Mouse (Mus musculus) heart, adult 2 months (tissue): ENCODE results near the gene Shh. TPM values are rescaled to one million over a fixed set of nuclear protein-coding genes. Genes with fewer than 3 reads are reported as not detected.

ENCODE experiments used
- DNase-seq, 2 experiments: peaks; one replicate each; pipeline ENCODE4 v3.0.0; 2021
- H3K27ac ChIP-seq: fragments of 200-600 bp; 2 replicates; pipeline ENCODE4 v1.8.1; 2022
- H3K27me3 ChIP-seq: fragments of 200-500 bp; 2 replicates; pipeline ENCODE4 v1.6.1; 2012; ENCODE audit warnings: mild to moderate bottlenecking, low read length, inconsistent platforms, mixed read lengths; ENCODE audit not compliant: control insufficient read depth, insufficient read depth
- H3K36me3 ChIP-seq: fragments of 200-500 bp; 2 replicates; pipeline ENCODE4 v1.6.1; 2012; ENCODE audit warnings: low read length, inconsistent platforms; ENCODE audit not compliant: control insufficient read depth, insufficient read depth
- H3K4me1 ChIP-seq: fragments of 200-500 bp; 2 replicates; pipeline ENCODE4 v1.6.1; 2011; ENCODE audit warnings: low read length; ENCODE audit not compliant: control insufficient read depth, insufficient read depth
- H3K4me3 ChIP-seq: fragments of 200-600 bp; 2 replicates; pipeline ENCODE4 v1.8.1; 2022
- H3K79me2 ChIP-seq: fragments of 200-500 bp; replicated peaks from 2 replicates; pipeline ENCODE4 v1.6.1; 2012; ENCODE audit warnings: mild to moderate bottlenecking, inconsistent platforms, low read length, moderate library complexity, mixed read lengths; ENCODE audit not compliant: control insufficient read depth, insufficient read depth
- H3K9ac ChIP-seq: fragments of 200-500 bp; 2 replicates; pipeline ENCODE4 v1.6.1; 2012; ENCODE audit warnings: low read depth, mild to moderate bottlenecking, control low read depth, inconsistent platforms, low read length, mixed read lengths
- CTCF ChIP-seq: fragments of 200-600 bp; IDR thresholded peaks from 2 replicates; pipeline ENCODE4 v1.8.1; 2022; ENCODE audit warnings: antibody characterized with exemption, mild to moderate bottlenecking, moderate library complexity
- EP300 ChIP-seq: fragments of 200-500 bp; IDR thresholded peaks from 2 replicates; pipeline ENCODE4 v1.6.1; 2011; ENCODE audit warnings: low read depth, low read length, control low read depth; ENCODE audit not compliant: insufficient read depth
- POLR2A ChIP-seq: fragments of 200-500 bp; IDR thresholded peaks from 2 replicates; pipeline ENCODE4 v1.6.1; 2011; ENCODE audit warnings: mild to moderate bottlenecking, low read depth, low read length, control low read depth; ENCODE audit not compliant: insufficient read depth
- WGBS: fragments of 180-500 bp; shearing (Covaris S2); methylation state at CpG from one replicate; pipeline ENCODE4 v1.1.7; 2018; 5-methylcytosine and 5-hydroxymethylcytosine counted together
- intact Hi-C: fragments of 180-260 bp; cut with DNase I; formaldehyde crosslinking; loops from one replicate; pipeline ENCODE4 v1.15.1; 2025
- polyA plus RNA-seq: library from polyadenylated mRNA; depleted of rRNA; stranded (reverse); fragments of >200 nt; gene quantifications from 2 replicates; pipeline ENCODE4 v1.2.3, GENCODE M21; 2012
- total RNA-seq, 2 experiments: library from RNA; stranded (reverse); gene quantifications; 2 replicates each; pipeline ENCODE4 v1.2.3; 2021

Gene Shh
- total and polyA plus RNA-seq, 3 experiments, result not detected

GRCm38 (mm10) chr5:28460556-28461350, 6.3 kb downstream of the Shh start:
- Histone ChIP-seq H3K4me3 (no peak overlapping the region), H3K9ac (no peak overlapping the region), H3K27ac (no peak overlapping the region), H3K4me1 (no peaks in the 10 kb centered on the region), H3K36me3 (no peaks in the 10 kb centered on the region), H3K79me2 (no peaks in the 10 kb centered on the region), H3K27me3 (peaks cover 33% of the 10 kb centered on the region)
- TF ChIP-seq CTCF (no peak), EP300 (no peak), POLR2A (no peak)
- DNase-seq, result no peak
- 1% methylated on average over 17 of the region's 17 CpGs for WGBS
- intact Hi-C loops, result no loop called here

GRCm38 (mm10) chr5:28459456-28460225, 7.4 kb downstream of the Shh start:
- Histone ChIP-seq H3K4me3 (no peak overlapping the region), H3K9ac (no peak overlapping the region), H3K27ac (no peak overlapping the region), H3K79me2 (no peaks in the 10 kb centered on the region), H3K36me3 (no peaks in the 10 kb centered on the region), H3K4me1 (no peaks in the 10 kb centered on the region), H3K27me3 (peaks cover 32% of the 10 kb centered on the region)
- intact Hi-C loops, result loop anchor here (10.0 kb wide), 1 partner anchor 875 kb away; no protein-coding TSS in a partner anchor
- WGBS, result 3% methylated on average over 41 of the region's 41 CpGs
- DNase-seq, result no peak
- TF ChIP-seq CTCF (no peak), EP300 (no peak), POLR2A (no peak)

- Histone ChIP-seq H3K36me3 (no peaks in the 10 kb centered on the region), H3K79me2 (no peaks in the 10 kb centered on the region), H3K4me3 (no peak overlapping the region), H3K4me1 (no peaks in the 10 kb centered on the region), H3K9ac (no peak overlapping the region), H3K27ac (no peak overlapping the region), H3K27me3 (peaks cover 28% of the 10 kb centered on the region)
- DNase-seq, result no peak
- WGBS, result 1% methylated on average over 27 of the region's 27 CpGs
- TF ChIP-seq CTCF (no peak), EP300 (no peak), POLR2A (no peak)
- intact Hi-C loops, result loop anchor here (10.0 kb wide), 1 partner anchor 876 kb away; no protein-coding TSS in a partner anchor
These were observed 8.2 kb downstream of the Shh start for GRCm38 (mm10) chr5:28458821-28459240.

- Histone ChIP-seq H3K9ac (no peak overlapping the region), H3K4me3 (no peak overlapping the region), H3K36me3 (no peaks in the 10 kb centered on the region), H3K27ac (no peak overlapping the region), H3K4me1 (no peaks in the 10 kb centered on the region), H3K79me2 (no peaks in the 10 kb centered on the region), H3K27me3 (peaks cover 27% of the 10 kb centered on the region)
- under 1% methylated on average over 95 of the region's 95 CpGs for WGBS
- DNase-seq, result no peak
- intact Hi-C loops, result loop anchor here (10.0 kb wide), 1 partner anchor 877 kb away; no protein-coding TSS in a partner anchor
- TF ChIP-seq POLR2A, result no peak
- TF ChIP-seq EP300, result no peak
- TF ChIP-seq CTCF, result no peak
These were observed 9.0 kb downstream of the Shh start for GRCm38 (mm10) chr5:28457921-28458641.

- Histone ChIP-seq H3K36me3 (no peaks in the 10 kb centered on the region), H3K4me3 (no peak overlapping the region), H3K27me3 (peaks cover 18% of the 10 kb centered on the region), H3K9ac (no peak overlapping the region), H3K27ac (no peak overlapping the region), H3K79me2 (no peaks in the 10 kb centered on the region), H3K4me1 (no peaks in the 10 kb centered on the region)
- TF ChIP-seq CTCF (no peak), POLR2A (no peak), EP300 (no peak)
- intact Hi-C loops, result loop anchor here (10.0 kb wide), 1 partner anchor 878 kb away; no protein-coding TSS in a partner anchor
- 73% methylated on average over 1 of the region's 1 CpGs for WGBS
- no peak for DNase-seq
These were observed 10.7 kb downstream of the Shh start for GRCm38 (mm10) chr5:28456366-28456765.
